Mouse (Mus musculus): ENCODE results near the gene Itpr1. TPM values are rescaled to one million over a fixed set of nuclear protein-coding genes. Genes with fewer than 3 reads are reported as not detected.

The Itpr1 gene
- total RNA-seq, 2 experiments from 2014 or later: 34.0 to 35.5 TPM

GRCm38 (mm10) chr6:108276880-108277507 is 64.1 kb downstream of the Itpr1 start:
- no peak for DNase-seq (ENCODE audit: low spot score in 2 of 2)

- no peak for DNase-seq (ENCODE audit: low spot score in 2 of 2)
Measured at GRCm38 (mm10) chr6:108277622-108278396, 64.9 kb downstream of the Itpr1 start.

- no peak for DNase-seq (ENCODE audit: low spot score in 2 of 2)
Measured at GRCm38 (mm10) chr6:108278826-108279630, 66.1 kb downstream of the Itpr1 start.

DNA sequence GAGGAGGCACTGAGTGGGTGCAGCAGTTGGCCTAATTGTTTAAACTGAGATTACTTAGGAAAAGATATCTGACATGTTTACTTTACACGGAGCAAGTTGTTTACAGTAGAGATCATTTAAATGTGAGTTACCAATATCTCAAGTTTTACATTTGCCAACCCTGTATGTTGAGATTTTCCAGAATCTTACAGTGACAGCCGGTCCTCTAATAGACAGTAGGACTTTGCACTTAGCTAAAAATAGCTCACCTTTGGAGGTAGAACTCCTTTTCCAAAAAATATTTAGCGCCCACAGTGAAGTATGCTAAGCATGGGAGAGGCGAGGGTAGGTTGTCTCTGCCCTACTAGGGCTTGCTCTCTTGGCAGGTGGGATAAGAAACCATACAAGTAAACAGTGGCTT is 69.2 kb downstream of the Itpr1 start:
- no peak for DNase-seq (ENCODE audit: low spot score in 2 of 2)

DNA sequence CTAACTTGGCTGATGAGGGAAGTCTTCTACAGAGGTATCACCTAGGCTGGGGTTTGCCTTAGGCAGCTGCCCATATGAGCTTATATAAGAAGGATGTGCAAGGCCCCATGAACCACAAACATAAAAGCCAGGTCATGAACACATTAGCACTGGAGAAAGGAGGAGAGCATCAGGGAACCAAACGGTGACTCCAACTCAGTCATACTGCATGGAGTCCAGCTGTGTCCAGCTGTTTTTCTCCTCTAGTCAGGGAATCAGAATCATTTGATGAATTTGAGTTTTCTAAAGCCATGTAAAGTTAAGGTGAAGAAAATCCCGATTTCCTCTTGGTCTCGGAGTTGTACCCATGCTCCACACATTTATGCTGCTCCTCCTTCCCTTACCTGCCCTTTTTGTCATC is 69.7 kb downstream of the Itpr1 start:
- DNase-seq (ENCODE audit: low spot score in 2 of 2): no peak

- DNase-seq (ENCODE audit: low spot score in 2 of 2): no peak
Measured at GRCm38 (mm10) chr6:108284688-108285087, 71.8 kb downstream of the Itpr1 start.

DNA sequence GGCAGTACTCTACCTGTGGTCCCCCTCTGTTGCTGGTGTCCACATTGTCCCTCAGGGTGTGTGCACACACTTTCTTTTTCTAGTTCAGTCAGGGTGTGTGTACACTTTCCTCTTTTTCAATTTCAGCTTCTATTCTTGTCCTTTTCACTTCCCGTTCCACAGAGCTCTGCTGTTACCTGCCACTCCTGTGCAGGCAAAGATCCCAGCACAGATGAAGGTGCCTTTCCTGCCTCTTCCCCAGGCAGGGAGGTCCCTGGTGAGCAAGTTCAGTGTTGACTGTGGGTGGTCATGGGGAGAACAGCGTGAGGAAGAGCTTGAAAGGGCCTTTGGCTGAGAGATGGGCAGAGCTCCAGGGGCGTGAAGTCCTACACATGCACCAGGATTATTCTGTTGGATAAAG is 76.1 kb downstream of the Itpr1 start:
- no peak for DNase-seq (ENCODE audit: low spot score in 2 of 2)

DNA sequence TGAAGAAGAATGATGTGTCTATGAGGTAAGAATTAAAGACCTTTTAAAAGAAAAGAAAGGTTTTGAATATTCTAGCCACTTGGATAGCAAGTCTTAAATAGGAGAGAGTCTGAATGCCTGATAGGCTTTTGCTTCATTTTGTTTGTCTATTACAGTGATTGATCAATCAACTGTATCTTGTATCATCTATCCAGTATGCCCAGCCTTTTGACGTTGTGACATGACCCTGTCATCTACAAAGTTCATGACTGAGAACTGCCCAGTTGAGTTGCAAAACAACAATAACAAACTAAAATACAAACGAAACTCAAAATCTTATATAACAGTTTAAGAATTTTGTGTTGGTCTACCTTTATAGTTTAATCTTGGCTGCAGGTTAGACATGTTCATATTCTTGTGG is 78.1 kb downstream of the Itpr1 start:
- DNase-seq (ENCODE audit: low spot score in 2 of 2): no peak

GRCm38 (mm10) chr6:108291556-108291955 is 78.7 kb downstream of the Itpr1 start:
- DNase-seq (ENCODE audit: low spot score in 2 of 2): no peak

DNA sequence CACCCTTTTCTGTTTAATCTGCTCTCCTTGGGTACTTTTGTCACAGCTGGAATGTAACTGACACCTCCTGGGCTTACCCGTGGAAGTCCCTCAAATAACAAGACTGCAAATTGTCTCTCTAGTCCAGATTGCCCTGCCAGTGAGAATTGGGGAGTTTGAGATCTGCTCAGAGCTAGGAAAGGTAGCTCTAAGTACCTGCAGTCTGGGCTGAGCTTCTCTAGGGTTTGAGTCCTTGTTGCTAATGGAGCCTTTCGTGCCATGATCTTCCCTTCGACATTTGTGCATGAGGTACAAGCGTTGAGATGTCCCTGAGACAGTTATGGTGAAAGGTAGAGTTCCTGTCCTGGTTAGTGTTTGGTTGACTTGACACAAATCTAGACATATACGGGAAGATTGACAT is 89.0 kb downstream of the Itpr1 start:
- no peak for DNase-seq (ENCODE audit: low spot score in 2 of 2)

DNA sequence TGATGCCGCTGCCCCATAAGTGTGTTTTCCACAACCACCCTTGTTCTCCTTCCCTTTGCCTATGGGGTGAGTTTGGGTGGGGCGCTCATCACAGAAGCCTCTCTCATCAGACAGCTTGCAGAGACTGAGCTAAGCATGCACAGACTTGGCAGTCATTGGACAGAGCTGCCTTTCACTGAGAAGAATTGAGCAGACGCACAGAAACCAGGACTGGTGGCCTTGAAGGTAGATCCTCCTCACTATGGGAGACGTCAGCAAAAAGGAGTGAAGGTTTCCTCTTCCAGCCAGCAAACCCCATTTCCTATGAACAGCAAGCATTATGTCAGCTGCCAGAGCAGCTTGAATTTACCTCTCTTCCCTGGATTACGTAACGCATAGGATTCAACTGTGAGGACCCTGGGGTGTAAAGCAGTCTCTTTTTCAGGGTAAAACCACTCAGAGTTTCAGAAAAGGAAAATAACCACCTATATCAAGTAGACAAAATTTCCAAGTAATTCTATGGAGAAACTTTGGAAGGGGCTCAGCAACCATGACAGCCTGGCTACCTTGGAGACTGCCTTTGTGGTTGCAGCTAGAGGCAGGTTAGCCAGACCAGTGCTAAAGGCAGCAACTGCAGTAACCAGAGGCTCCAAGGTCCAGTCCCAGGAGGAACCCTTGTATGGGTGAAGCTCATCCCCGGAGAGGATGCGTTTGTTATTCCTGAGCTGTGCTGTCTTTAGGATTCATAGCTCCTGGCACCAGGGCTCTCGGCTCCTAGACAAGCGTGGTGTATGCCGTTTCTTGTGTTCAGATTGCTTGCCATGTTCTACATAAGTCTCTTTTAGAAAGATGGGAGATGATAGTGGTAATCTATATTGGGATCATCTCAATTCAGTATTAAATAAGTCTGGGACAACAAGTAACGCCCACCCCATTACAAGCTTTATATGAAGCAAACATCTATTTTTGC is 91.0 kb downstream of the Itpr1 start:
- DNase-seq (ENCODE audit: low spot score in 2 of 2): no peak

GRCm38 (mm10) chr6:108305171-108305779 is 92.4 kb downstream of the Itpr1 start:
- no peak for DNase-seq (ENCODE audit: low spot score in 2 of 2)

GRCm38 (mm10) chr6:108306240-108306639 is 93.3 kb downstream of the Itpr1 start:
- DNase-seq (ENCODE audit: low spot score in 2 of 2): peak in 1 of 2 experiments; percentile 33

- DNase-seq (ENCODE audit: low spot score in 2 of 2): no peak
Measured at GRCm38 (mm10) chr6:108306910-108307584, 94.2 kb downstream of the Itpr1 start.

DNA sequence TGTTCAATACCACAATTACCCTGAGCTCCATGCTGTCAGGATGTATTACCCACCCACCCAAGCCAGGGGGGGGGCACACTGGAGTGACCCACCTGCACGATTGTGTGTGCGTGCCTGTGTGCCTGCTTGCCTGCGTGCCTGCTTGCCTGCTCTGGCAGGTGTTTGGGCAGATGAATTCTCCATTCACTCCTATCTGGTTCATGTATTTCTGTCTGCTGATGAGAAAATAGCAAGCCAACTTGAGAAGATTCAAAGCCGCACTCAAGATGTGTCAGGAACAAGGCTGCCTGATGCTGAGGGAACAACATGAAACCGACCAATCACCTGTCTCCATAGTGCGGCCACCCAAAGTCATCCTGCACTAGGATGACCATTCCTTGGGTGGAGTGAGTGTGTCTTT is 94.9 kb downstream of the Itpr1 start:
- no peak for DNase-seq (ENCODE audit: low spot score in 2 of 2)

- no peak for DNase-seq (ENCODE audit: low spot score in 2 of 2)
Measured at GRCm38 (mm10) chr6:108309391-108310182, 96.7 kb downstream of the Itpr1 start.

GRCm38 (mm10) chr6:108313056-108313455 is 100.2 kb downstream of the Itpr1 start:
- no peak for DNase-seq (ENCODE audit: low spot score in 2 of 2)

GRCm38 (mm10) chr6:108313997-108314396 is 101.1 kb downstream of the Itpr1 start:
- no peak for DNase-seq (ENCODE audit: low spot score in 2 of 2)

DNA sequence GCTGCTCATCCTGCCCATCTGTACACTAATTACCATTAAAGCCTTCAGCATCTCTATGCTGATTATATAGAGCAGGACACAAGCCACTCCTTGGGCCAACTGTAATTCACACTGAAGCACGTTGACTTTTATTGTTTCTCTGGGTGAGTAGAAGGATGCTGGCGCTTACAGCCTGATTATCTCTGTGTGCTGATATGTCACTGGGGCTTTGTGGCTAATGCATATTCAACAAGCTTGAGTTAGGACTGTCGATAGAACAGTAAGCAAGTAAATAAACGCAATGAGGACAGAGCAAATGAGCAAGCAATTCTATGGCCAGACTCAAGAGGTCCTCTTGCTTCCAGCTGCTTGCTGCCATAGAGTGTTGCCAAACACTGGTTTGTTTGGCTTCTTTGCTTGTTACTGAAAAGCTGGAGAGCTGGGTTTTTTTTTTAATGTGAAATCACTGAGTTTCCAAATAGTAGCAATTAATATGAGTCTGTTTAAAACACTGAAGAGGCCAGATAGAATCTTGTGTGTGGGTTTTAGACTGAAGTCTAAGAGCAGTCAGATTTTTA is 103.5 kb downstream of the Itpr1 start:
- no peak for DNase-seq (ENCODE audit: low spot score in 2 of 2)

Measured in gastrocnemius, postnatal 4 days (tissue).